Mouse (Mus musculus) MEL (cell line): ENCODE measurements around the gene Nup62.
A peak's percentile ranks its signal among the peaks of the same experiment; 100 is the strongest.

Experiments used
- E2F4 ChIP-seq: IDR thresholded peaks from 2 replicates; pipeline ENCODE4 v1.6.1; 2011; ENCODE audit warnings: low read depth, low read length, improper control_type of control experiment, borderline replicate concordance
- MAFK ChIP-seq: IDR thresholded peaks from 2 replicates; pipeline ENCODE4 v1.6.1; 2011; ENCODE audit warnings: low read depth, mild to moderate bottlenecking, low read length, improper control_type of control experiment, borderline replicate concordance
- POLR2AphosphoS2 ChIP-seq: IDR thresholded peaks from 2 replicates; pipeline ENCODE4 v1.6.1; 2011; ENCODE audit warnings: low read length, improper control_type of control experiment

DNA sequence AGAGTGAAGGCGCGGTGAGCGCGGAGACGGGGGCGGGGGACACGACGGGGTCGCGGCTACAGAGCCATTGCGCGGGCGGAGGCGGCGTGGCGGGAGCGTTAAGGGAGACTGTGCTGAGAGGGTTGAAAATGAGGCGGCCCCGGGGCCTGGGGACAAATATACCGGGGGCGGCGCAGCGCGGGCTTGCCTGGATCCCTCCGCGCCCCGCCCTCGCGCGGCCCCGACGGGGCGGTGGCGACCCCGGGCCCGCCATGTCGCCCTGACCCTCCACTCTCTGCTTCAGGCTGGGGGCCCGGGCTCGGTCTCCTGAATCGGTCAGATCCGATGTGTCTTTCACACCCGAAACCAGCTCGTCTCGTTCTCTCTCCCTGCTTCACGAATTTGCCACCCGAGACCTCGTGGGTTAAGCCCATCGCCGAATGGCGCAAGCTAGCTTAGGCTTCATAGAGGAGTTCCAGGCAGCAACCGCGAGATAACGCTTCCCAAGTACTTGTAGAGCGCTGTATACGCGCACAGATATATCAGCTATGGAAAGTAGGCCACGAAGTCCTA lies 658 bp downstream of the Nup62 start, which contains the start of gene Atf5:
- peak; percentile 4; the same call in 1 of the 2 replicates for TF ChIP-seq E2F4
- no peak for TF ChIP-seq MAFK
- no peak; the same call in none of the 2 replicates for TF ChIP-seq POLR2AphosphoS2
